Mouse (Mus musculus) hindbrain, embryonic 13.5 days (tissue): ENCODE results near the gene Vmn1r130. TPM values are rescaled to one million over a fixed set of nuclear protein-coding genes. Genes with fewer than 3 reads are reported as not detected.
"Not testable (repeated sequence)": the region's sequence is repeated elsewhere in the genome, so short reads cannot be mapped to it uniquely, and the experiment has no call there.

ENCODE experiments used
- ATAC-seq: fragments of 200-750 bp; cut with Nextera tagmentation; 2 replicates; pipeline ENCODE4 v1.8.0; 2017; ENCODE audit warnings: moderate TSS enrichment; ENCODE audit not compliant: low FRiP score
- H3K27ac ChIP-seq: fragments of 300-500 bp; sonication (generic); 2 replicates; pipeline ENCODE4 v1.5.1; 2015; ENCODE audit warnings: inconsistent platforms, mild to moderate bottlenecking, moderate library complexity
- H3K27me3 ChIP-seq: fragments of 300-500 bp; sonication (generic); 2 replicates; pipeline ENCODE4 v1.6.1; 2015; ENCODE audit warnings: mild to moderate bottlenecking, inconsistent platforms
- H3K36me3 ChIP-seq: fragments of 300-500 bp; sonication (generic); 2 replicates; pipeline ENCODE4 v1.6.1; 2015; ENCODE audit warnings: mild to moderate bottlenecking, inconsistent platforms
- H3K4me1 ChIP-seq: fragments of 300-500 bp; sonication (generic); replicated peaks from 2 replicates; pipeline ENCODE4 v1.6.1; 2015; ENCODE audit warnings: inconsistent platforms
- H3K4me2 ChIP-seq: fragments of 300-500 bp; sonication (generic); 2 replicates; pipeline ENCODE4 v1.6.1; 2015; ENCODE audit warnings: inconsistent platforms, mild to moderate bottlenecking, moderate library complexity
- H3K4me3 ChIP-seq: fragments of 300-500 bp; sonication (generic); 2 replicates; pipeline ENCODE4 v1.5.1; 2015; ENCODE audit warnings: mild to moderate bottlenecking, inconsistent platforms
- H3K9ac ChIP-seq: fragments of 300-500 bp; sonication (generic); 2 replicates; pipeline ENCODE4 v1.6.1; 2015; ENCODE audit warnings: mild to moderate bottlenecking, inconsistent platforms
- H3K9me3 ChIP-seq: fragments of 300-500 bp; sonication (generic); 2 replicates; pipeline ENCODE4 v1.6.1; 2016; ENCODE audit warnings: inconsistent platforms
- WGBS: fragments of 180-500 bp; shearing (Covaris S2); methylation state at CpG from one replicate; pipeline ENCODE4 v1.1.7; 2015; 5-methylcytosine and 5-hydroxymethylcytosine counted together
- polyA plus RNA-seq: library from polyadenylated mRNA; unstranded; fragments of >200 nt; fragmentation: Nextera tagmentation; extraction: Ambion mirVana; gene quantifications from 2 replicates; pipeline ENCODE4 v1.2.1, GENCODE M21; 2015

The Vmn1r130 gene
- not detected in 2 replicates for polyA plus RNA-seq

DNA sequence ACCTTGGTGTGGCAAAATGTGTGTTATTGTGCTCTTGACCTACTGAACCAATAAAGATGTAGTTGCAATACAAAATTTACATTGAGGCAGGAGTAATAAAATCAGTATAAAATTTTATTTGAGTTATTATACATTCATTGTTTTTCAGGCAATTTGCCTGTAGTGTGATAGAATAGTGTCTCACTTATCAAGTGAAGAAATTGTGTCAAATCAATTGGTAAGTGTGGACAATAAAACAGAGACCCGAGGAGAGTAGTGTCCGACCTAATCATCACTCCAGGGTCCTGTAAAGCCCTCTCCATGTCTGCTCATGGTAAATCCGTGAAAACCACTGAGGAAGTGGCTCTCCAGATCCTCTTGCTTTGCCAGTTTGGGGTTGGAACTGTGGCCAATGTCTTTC is at the start of gene Vmn1r130:
Vmn1r130 (plus strand) TSS at position 301 of the 400 bp plus-strand sequence.
- H3K4me3 ChIP-seq, H3K4me2 ChIP-seq, H3K9me3 ChIP-seq, ATAC-seq, H3K9ac ChIP-seq, H3K36me3 ChIP-seq, H3K27ac ChIP-seq, H3K4me1 ChIP-seq, H3K27me3 ChIP-seq: not testable (repeated sequence)
- WGBS = no CpG with 5 or more reads among the region's 3 CpGs

DNA sequence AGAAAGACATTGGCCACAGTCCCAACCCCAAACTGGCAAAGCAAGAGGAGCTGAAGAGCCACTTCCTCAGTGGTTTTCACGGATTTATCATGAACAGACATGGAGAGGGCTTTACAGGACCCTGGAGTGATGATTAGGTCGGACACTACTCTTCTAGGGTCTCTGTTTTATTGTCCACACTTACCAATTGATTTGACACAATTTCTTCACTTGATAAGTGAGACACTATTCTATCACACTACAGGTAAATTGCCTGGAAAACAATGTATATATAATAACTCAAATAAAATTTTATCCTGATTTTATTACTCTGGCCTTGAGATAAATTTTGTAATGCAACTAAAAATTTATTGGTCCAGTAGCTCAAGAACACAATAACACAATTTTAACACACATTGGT is 34.4 kb downstream of the Vmn1r130 start, which contains the start of gene Vmn1r131:
Vmn1r131 (minus strand) TSS at position 101 of the 400 bp plus-strand sequence.
- not testable (repeated sequence) for H3K27me3 ChIP-seq, H3K9me3 ChIP-seq, H3K36me3 ChIP-seq, H3K27ac ChIP-seq, H3K4me3 ChIP-seq, H3K4me2 ChIP-seq, H3K9ac ChIP-seq, H3K4me1 ChIP-seq, ATAC-seq
- no CpG with 5 or more reads among the region's 2 CpGs for WGBS

Other genes starting within 250 kb of the Vmn1r130 start
- not detected in 2 replicates for gene Vmn1r125, start 239.6 kb upstream of the Vmn1r130 start, polyA plus RNA-seq
- not detected in 2 replicates for gene Vmn1r126, start 210.3 kb upstream of the Vmn1r130 start, polyA plus RNA-seq
- not detected in 2 replicates for gene Vmn1r127, start 191.9 kb upstream of the Vmn1r130 start, polyA plus RNA-seq
- gene Vmn1r128, start 162.4 kb upstream of the Vmn1r130 start, polyA plus RNA-seq = not detected in 2 replicates
- not detected in 2 replicates for gene Vmn1r129, start 150.5 kb upstream of the Vmn1r130 start, polyA plus RNA-seq
- gene Gm6882, start 79.0 kb upstream of the Vmn1r130 start, polyA plus RNA-seq = not detected in 2 replicates
- not detected in 2 replicates for gene Vmn1r131, start 34.3 kb downstream of the Vmn1r130 start, polyA plus RNA-seq
- gene Vmn1r132, start 102.3 kb downstream of the Vmn1r130 start, polyA plus RNA-seq = not detected in 2 replicates
- gene Gm4175, start 249.7 kb downstream of the Vmn1r130 start, polyA plus RNA-seq = not detected in 2 replicates